Mouse (Mus musculus) embryonic stem cell, embryonic (primary cell): ENCODE data around the gene A930018P22Rik.

Experiments used
- CTCF ChIA-PET, 4 experiments: fragments of 300-600 bp in 2 of 4; fragments of 350-600 bp in 2 of 4; sonication (Branson Sonifier 250); formaldehyde crosslinking; loops; one replicate each; lab custom pipeline; 2022; ENCODE audit warnings: inconsistent platforms in 2 of 4; lab: Charles Lee
- POLR2A ChIA-PET, 4 experiments: fragments of 300-600 bp in 2 of 4; fragments of 350-600 bp in 2 of 4; sonication (Branson Sonifier 250); formaldehyde crosslinking; loops; one replicate each; lab custom pipeline; 2022; ENCODE audit warnings: antibody characterized with exemption in 4 of 4, inconsistent platforms in 1 of 4; lab: Charles Lee

A930018P22Rik gene

GRCm38 (mm10) chr2:104172695-104173348 lies 50.3 kb downstream of the A930018P22Rik start:
- CTCF ChIA-PET = no interaction called here
- POLR2A ChIA-PET = no interaction called here

- ChIA-PET CTCF (no interaction called here), POLR2A (no interaction called here)
Observed at GRCm38 (mm10) chr2:104173431-104173830, 50.9 kb downstream of the A930018P22Rik start.
